20 mouse cellular contexts compared by ENCODE assay signal in genomic region chr13:114376511-114376910, GRCm38 (mm10). TPM values are rescaled to one million over a fixed set of nuclear protein-coding genes. Genes with fewer than 3 reads are reported as not detected.
DNase-seq lines count a peak whose midpoint lies in the region; ATAC-seq lines count a peak whose summit lies in the region.
"Had no signal": no experiment of that assay in that cellular context is flagged by ENCODE, and none has a peak within 500 bp of the region (broad histone marks: within the 10 kb centered on the region; RNA-seq: fewer than 3 reads in every experiment).

No protein-coding gene starts in this region.

- DNase-seq in left cerebral cortex, postnatal 36 days (ENCODE audit: low spot score in 2 of 2): no peak
- no peak for DNase-seq in adrenal gland, adult 2 months
- no peak for DNase-seq in gastrocnemius, postnatal 25 days
- DNase-seq in right cerebral cortex, postnatal 10 days (ENCODE audit: low spot score in 2 of 2): no peak
- DNase-seq: adrenal gland, adult 8-10 months; adrenal gland, postnatal 10 days; adrenal gland, postnatal 14 days; adrenal gland, postnatal 25 days; adrenal gland, postnatal 36 days; B cell, adult 2 months; cerebellum, adult 11 months; cerebellum, adult 11-12 months; cerebellum, adult 18-20 months had no signal

- intact Hi-C loops in left cerebral cortex, postnatal 36 days (cut with DNase I): no loop called here

- ATAC-seq in common myeloid progenitor, adult 5-6 weeks (replicated peaks; ENCODE audit: low read depth, poor library complexity, severe bottlenecking): peak; percentile 32; the same call in 1 of the 2 replicates
- peak; percentile 88 for ATAC-seq in granulocyte monocyte progenitor cell, adult 5-6 weeks (replicated peaks; ENCODE audit: poor library complexity, severe bottlenecking)
- peak; percentile 71 for ATAC-seq in megakaryocyte, adult 5-6 weeks (ENCODE audit: poor library complexity, severe bottlenecking)
- peak; percentile 76 for ATAC-seq in megakaryocyte progenitor cell, adult 5-6 weeks (replicated peaks; ENCODE audit: poor library complexity)
- ATAC-seq: activated CD4-positive, CD25-positive, alpha-beta regulatory T cell, adult 4 months; CD4-positive, CD25-positive, alpha-beta regulatory T cell, adult 4 months; Patski had no signal

RNA-seq across cellular contexts. Expression of gene Ndufs4, which starts 11.5 kb away (rescaled TPM):
- total RNA-seq in common myeloid progenitor, adult 5-6 weeks (2017): 148 TPM in 2 replicates
- 141 and 160 TPM in 2 replicates for total RNA-seq in granulocyte monocyte progenitor cell, adult 5-6 weeks (2014; fragmentation: Nextera tagmentation)
- total RNA-seq in granulocyte monocyte progenitor cell, adult 5-6 weeks (2017): 137 and 177 TPM in 2 replicates
- 189 and 197 TPM in 2 replicates for total RNA-seq in megakaryocyte, adult 5-6 weeks (2015)
- 139 and 187 TPM in 2 replicates for total RNA-seq in megakaryocyte, adult 5-6 weeks (2017)
- 172 and 185 TPM in 2 replicates for total RNA-seq in megakaryocyte progenitor cell, adult 5-6 weeks (2015)
- total RNA-seq in megakaryocyte progenitor cell, adult 5-6 weeks (2017): 143 and 155 TPM in 2 replicates
- total RNA-seq in left cerebral cortex, postnatal 36 days (2021): 100 to 1,000 TPM; 143 to 160 TPM
- 100 to 1,000 TPM; 180 to 234 TPM for total RNA-seq in adrenal gland, adult 2 months (2021)
- 37.9 and 55.0 TPM in 2 replicates for polyA plus RNA-seq in adrenal gland, adult 2 months (2012; rRNA removed)
- 100 to 1,000 TPM; 347 to 361 TPM for total RNA-seq in gastrocnemius, postnatal 25 days (2021)

Comparison
In these comparisons a context has a peak if more than half of its experiments do, and no peak if none do; other contexts are left out.
1. ATAC-seq: peak in every context shown above with its lines; median percentile 88 in granulocyte monocyte progenitor cell, adult 5-6 weeks; 76 in megakaryocyte progenitor cell, adult 5-6 weeks; 71 in megakaryocyte, adult 5-6 weeks; 32 in common myeloid progenitor, adult 5-6 weeks.